Mouse (Mus musculus) MEL (cell line): Measurements from ENCODE around the gene Tmed6. TPM values are rescaled to one million over a fixed set of nuclear protein-coding genes. Genes with fewer than 3 reads are reported as not detected.

Experiments
- DNase-seq: peaks from one replicate; pipeline ENCODE4 v3.0.0; 2011; ENCODE audit warnings: low read depth, low spot score
- H3K27ac ChIP-seq: 2 replicates; pipeline ENCODE4 v1.5.1; 2012; ENCODE audit warnings: low read depth, mild to moderate bottlenecking, control low read depth, low read length, moderate library complexity; ENCODE audit not compliant: control insufficient read depth
- H3K27me3 ChIP-seq, 2 experiments: fragments of 150-350 bp in 1 of 2; sonication (generic) in 1 of 2; 2 replicates each; pipeline ENCODE4 v1.6.1; 2012; ENCODE audit warnings: low read length in 2 of 2, mild to moderate bottlenecking in 2 of 2, improper control_type of control experiment in 1 of 2, moderate library complexity in 1 of 2; ENCODE audit not compliant: insufficient read depth in 2 of 2, control insufficient read depth in 1 of 2
- H3K36me3 ChIP-seq, 2 experiments: 2 replicates each; pipeline ENCODE4 v1.6.1; 2012 to 2014; ENCODE audit warnings: low read length in 2 of 2, improper control_type of control experiment in 1 of 2, inconsistent platforms in 1 of 2, mild to moderate bottlenecking in 1 of 2; ENCODE audit not compliant: insufficient read depth in 2 of 2, control insufficient read depth in 1 of 2
- H3K4me1 ChIP-seq, 2 experiments: fragments of 150-350 bp in 1 of 2; sonication (generic) in 1 of 2; 2 replicates each; pipeline ENCODE4 v1.6.1; 2012; ENCODE audit warnings: low read length in 2 of 2, improper control_type of control experiment in 1 of 2, mild to moderate bottlenecking in 1 of 2; ENCODE audit not compliant: insufficient read depth in 2 of 2, control insufficient read depth in 1 of 2
- H3K4me3 ChIP-seq, 2 experiments: fragments of 150-350 bp in 1 of 2; sonication (generic) in 1 of 2; 2 replicates each; pipeline ENCODE4 v1.5.1; 2012; ENCODE audit warnings: low read depth in 2 of 2, low read length in 2 of 2, mild to moderate bottlenecking in 2 of 2, moderate library complexity in 2 of 2, control low read depth in 1 of 2, improper control_type of control experiment in 1 of 2; ENCODE audit not compliant: control insufficient read depth in 1 of 2, insufficient read depth in 1 of 2
- H3K79me2 ChIP-seq: 2 replicates; pipeline ENCODE4 v1.6.1; 2012; ENCODE audit warnings: mild to moderate bottlenecking, low read length, moderate library complexity; ENCODE audit not compliant: control insufficient read depth, poor library complexity, insufficient read depth
- H3K9ac ChIP-seq: 2 replicates; pipeline ENCODE4 v1.6.1; 2012; ENCODE audit warnings: low read depth, mild to moderate bottlenecking, control low read depth, low read length, moderate library complexity; ENCODE audit not compliant: control insufficient read depth, poor library complexity, severe bottlenecking
- H3K9me3 ChIP-seq: fragments of 150-350 bp; sonication (generic); replicated peaks from 2 replicates; pipeline ENCODE4 v1.6.1; 2012; ENCODE audit warnings: mild to moderate bottlenecking, low read length, improper control_type of control experiment, moderate library complexity; ENCODE audit not compliant: insufficient read depth
- BHLHE40 ChIP-seq: IDR thresholded peaks from 2 replicates; pipeline ENCODE4 v1.6.1; 2012; ENCODE audit warnings: low read depth, mild to moderate bottlenecking, inconsistent platforms, low read length, improper control_type of control experiment, borderline replicate concordance
- CHD1 ChIP-seq: IDR thresholded peaks from 2 replicates; pipeline ENCODE4 v1.6.1; 2012; ENCODE audit warnings: low read depth, mild to moderate bottlenecking, inconsistent platforms, low read length, improper control_type of control experiment
- CTCF ChIP-seq, 3 experiments: IDR thresholded peaks in 2 of 3; conservative IDR thresholded peaks in 1 of 3; 2 replicates each; pipeline ENCODE4 v1.5.1; 2011 to 2012; ENCODE audit warnings: low read length in 3 of 3, low read depth in 2 of 3, mild to moderate bottlenecking in 2 of 3, improper control_type of control experiment in 1 of 3, inconsistent platforms in 1 of 3, mixed read lengths in 1 of 3, moderate library complexity in 1 of 3; ENCODE audit not compliant: control insufficient read depth in 1 of 3, insufficient read depth in 1 of 3, poor library complexity in 1 of 3, severe bottlenecking in 1 of 3
- E2F4 ChIP-seq: IDR thresholded peaks from 2 replicates; pipeline ENCODE4 v1.6.1; 2011; ENCODE audit warnings: low read depth, low read length, improper control_type of control experiment, borderline replicate concordance
- ELF1 ChIP-seq: IDR thresholded peaks from 2 replicates; pipeline ENCODE4 v1.6.1; 2014; ENCODE audit warnings: low read depth, mild to moderate bottlenecking, inconsistent platforms, low read length, improper control_type of control experiment, moderate library complexity
- EP300 ChIP-seq, 2 experiments: IDR thresholded peaks; 2 replicates each; pipeline ENCODE4 v1.6.1; 2011; ENCODE audit warnings: improper control_type of control experiment in 2 of 2, low read length in 2 of 2, low read depth in 1 of 2, mild to moderate bottlenecking in 1 of 2
- GABPA ChIP-seq: IDR thresholded peaks from 2 replicates; pipeline ENCODE4 v1.6.1; 2012; ENCODE audit warnings: low read depth, mild to moderate bottlenecking, inconsistent platforms, low read length, improper control_type of control experiment, moderate library complexity
- HCFC1 ChIP-seq: IDR thresholded peaks from 2 replicates; pipeline ENCODE4 v1.6.1; 2012; ENCODE audit warnings: low read depth, mild to moderate bottlenecking, inconsistent platforms, low read length, improper control_type of control experiment, moderate library complexity
- JUND ChIP-seq: IDR thresholded peaks from 2 replicates; pipeline ENCODE4 v1.6.1; 2011; ENCODE audit warnings: low read depth, mild to moderate bottlenecking, improper control_type of control experiment, low read length
- KAT2A ChIP-seq: conservative IDR thresholded peaks from 2 replicates; pipeline ENCODE4 v1.6.1; 2012; ENCODE audit warnings: low read depth, low read length, improper control_type of control experiment, inconsistent platforms
- MAX ChIP-seq: IDR thresholded peaks from 2 replicates; pipeline ENCODE4 v1.6.1; 2011; ENCODE audit warnings: low read length, improper control_type of control experiment
- MAZ ChIP-seq: IDR thresholded peaks from 2 replicates; pipeline ENCODE4 v1.6.1; 2012; ENCODE audit warnings: low read depth, mild to moderate bottlenecking, inconsistent platforms, low read length, improper control_type of control experiment
- MEF2A ChIP-seq: IDR thresholded peaks from 2 replicates; pipeline ENCODE4 v1.6.1; 2014; ENCODE audit warnings: low read depth, mild to moderate bottlenecking, inconsistent platforms, low read length, improper control_type of control experiment; ENCODE audit not compliant: poor library complexity, insufficient replicate concordance, severe bottlenecking; ENCODE audit errors: extremely low read depth
- MXI1 ChIP-seq: IDR thresholded peaks from 2 replicates; pipeline ENCODE4 v1.6.1; 2011; ENCODE audit warnings: mild to moderate bottlenecking, low read depth, low read length, improper control_type of control experiment
- MYB ChIP-seq: IDR thresholded peaks from 2 replicates; pipeline ENCODE4 v1.6.1; 2011; ENCODE audit warnings: mild to moderate bottlenecking, low read depth, low read length, improper control_type of control experiment
- NELFE ChIP-seq: IDR thresholded peaks from 2 replicates; pipeline ENCODE4 v1.6.1; 2011; ENCODE audit warnings: low read depth, low read length, improper control_type of control experiment
- POLR2A ChIP-seq, 2 experiments: IDR thresholded peaks; 2 replicates each; pipeline ENCODE4 v1.6.1; 2011 to 2012; ENCODE audit warnings: low read length in 2 of 2, mild to moderate bottlenecking in 2 of 2, control low read depth in 1 of 2, improper control_type of control experiment in 1 of 2, low read depth in 1 of 2, moderate library complexity in 1 of 2; ENCODE audit not compliant: control insufficient read depth in 1 of 2, insufficient read depth in 1 of 2, poor library complexity in 1 of 2
- POLR2AphosphoS5 ChIP-seq: IDR thresholded peaks from 2 replicates; pipeline ENCODE4 v1.6.1; 2012; ENCODE audit warnings: low read depth, borderline replicate concordance, mild to moderate bottlenecking, inconsistent platforms, low read length, moderate library complexity, mixed read lengths
- RAD21 ChIP-seq: IDR thresholded peaks from 2 replicates; pipeline ENCODE4 v1.6.1; 2011; ENCODE audit warnings: mild to moderate bottlenecking, low read depth, low read length, improper control_type of control experiment
- RCOR1 ChIP-seq: IDR thresholded peaks from 2 replicates; pipeline ENCODE4 v1.6.1; 2012; ENCODE audit warnings: low read depth, mild to moderate bottlenecking, inconsistent platforms, low read length, improper control_type of control experiment
- SMC3 ChIP-seq: IDR thresholded peaks from 2 replicates; pipeline ENCODE4 v1.6.1; 2011; ENCODE audit warnings: low read depth, low read length, improper control_type of control experiment
- TAL1 ChIP-seq: IDR thresholded peaks from 2 replicates; pipeline ENCODE4 v1.6.1; 2012; ENCODE audit warnings: mild to moderate bottlenecking, inconsistent platforms, low read length, moderate library complexity, mixed read lengths
- TBP ChIP-seq: IDR thresholded peaks from 2 replicates; pipeline ENCODE4 v1.8.0; 2011; ENCODE audit warnings: low read depth, low read length, improper control_type of control experiment
- UBTF ChIP-seq: IDR thresholded peaks from 2 replicates; pipeline ENCODE4 v1.6.1; 2012; ENCODE audit warnings: low read depth, mild to moderate bottlenecking, inconsistent platforms, low read length, improper control_type of control experiment, moderate library complexity, borderline replicate concordance; ENCODE audit not compliant: insufficient read depth
- USF2 ChIP-seq, 2 experiments: IDR thresholded peaks; 2 replicates each; pipeline ENCODE4 v1.6.1; 2011 to 2012; ENCODE audit warnings: improper control_type of control experiment in 2 of 2, low read length in 2 of 2, borderline replicate concordance in 1 of 2, inconsistent platforms in 1 of 2, low read depth in 1 of 2, mild to moderate bottlenecking in 1 of 2; ENCODE audit not compliant: insufficient read depth in 1 of 2
- ZC3H11A ChIP-seq: IDR thresholded peaks from 2 replicates; pipeline ENCODE4 v1.6.1; 2012; ENCODE audit warnings: low read depth, mild to moderate bottlenecking, inconsistent platforms, low read length, improper control_type of control experiment
- ZKSCAN1 ChIP-seq: IDR thresholded peaks from 2 replicates; pipeline ENCODE4 v1.6.1; 2012; ENCODE audit warnings: low read depth, mild to moderate bottlenecking, inconsistent platforms, low read length, improper control_type of control experiment, moderate library complexity
- polyA plus RNA-seq, 2 experiments: library from polyadenylated mRNA; stranded (reverse) in 1 of 2; unstranded in 1 of 2; fragments of >175 nt in 1 of 2; fragments of >200 nt in 1 of 2; gene quantifications; 2 replicates each; pipeline versions ENCODE4 v1.2.1 to v1.2.4; 2012; ENCODE audit warnings: low replicate concordance in 2 of 2, low read depth in 1 of 2; ENCODE audit not compliant: insufficient read length in 2 of 2, insufficient read depth in 1 of 2, missing spikeins in 1 of 2
- total RNA-seq: library from RNA; depleted of rRNA; stranded (reverse); fragments of 300-350 nt; gene quantifications from 2 replicates; pipeline ENCODE4 v1.2.3, GENCODE M21; 2012

Tmed6 gene
- total and polyA plus RNA-seq, 3 experiments: not detected

DNA sequence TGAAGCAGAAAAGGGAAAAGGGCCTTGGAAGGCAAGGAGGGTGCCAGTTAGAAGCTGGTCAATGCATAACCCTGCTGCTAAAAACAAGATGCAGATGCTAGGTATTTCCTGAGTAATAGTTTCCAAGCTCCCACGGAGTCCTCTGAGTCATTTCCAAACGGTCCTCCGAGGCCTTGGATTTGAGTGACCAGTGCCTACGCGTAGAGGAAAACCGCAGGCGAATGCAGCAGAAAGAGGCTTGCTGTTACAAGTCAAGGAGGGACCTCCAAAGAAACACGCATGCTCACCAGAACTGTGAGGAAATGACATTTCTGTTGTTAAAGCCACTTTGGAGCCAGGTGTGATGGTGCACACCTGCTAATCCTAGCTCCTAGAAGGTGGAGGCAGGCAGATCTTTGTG, 42.0 kb downstream of the Tmed6 start:
- Histone ChIP-seq H3K9ac (no peak overlapping the region), H3K9me3 (no peaks in the 10 kb centered on the region), H3K27me3 (no peaks in the 10 kb centered on the region; a peak in 1 of 4 replicates), H3K4me3 (no peak overlapping the region), H3K79me2 (no peaks in the 10 kb centered on the region), H3K36me3 (no peaks in the 10 kb centered on the region), H3K27ac (no peak overlapping the region), H3K4me1 (no peaks in the 10 kb centered on the region)
- DNase-seq: no peak
- TF ChIP-seq EP300 (IDR thresholded peaks at IDR 0.05; ENCODE audit: low read depth in 1 of 2, low read length in 2 of 2) (no peak), SMC3 (no peak), MAZ (no peak), MAX (no peak), POLR2AphosphoS5 (no peak), KAT2A (no peak), BHLHE40 (no peak), HCFC1 (no peak), ELF1 (no peak), USF2 (IDR thresholded peaks at IDR 0.05; ENCODE audit: borderline replicate concordance in 1 of 2, insufficient read depth in 1 of 2, low read depth in 1 of 2, low read length in 2 of 2) (no peak), RCOR1 (no peak), POLR2A (IDR thresholded peaks at IDR 0.05; ENCODE audit: control insufficient read depth in 1 of 2, insufficient read depth in 1 of 2, low read depth in 1 of 2, low read length in 2 of 2, poor library complexity in 1 of 2) (no peak), CTCF (IDR thresholded peaks at IDR 0.05 in 2 of 3, conservative IDR thresholded peaks at IDR 0.05 in 1 of 3; ENCODE audit: control insufficient read depth in 1 of 3, insufficient read depth in 1 of 3, low read depth in 2 of 3, low read length in 3 of 3, poor library complexity in 1 of 3, severe bottlenecking in 1 of 3) (no peak), ZC3H11A (no peak), NELFE (no peak)

DNA sequence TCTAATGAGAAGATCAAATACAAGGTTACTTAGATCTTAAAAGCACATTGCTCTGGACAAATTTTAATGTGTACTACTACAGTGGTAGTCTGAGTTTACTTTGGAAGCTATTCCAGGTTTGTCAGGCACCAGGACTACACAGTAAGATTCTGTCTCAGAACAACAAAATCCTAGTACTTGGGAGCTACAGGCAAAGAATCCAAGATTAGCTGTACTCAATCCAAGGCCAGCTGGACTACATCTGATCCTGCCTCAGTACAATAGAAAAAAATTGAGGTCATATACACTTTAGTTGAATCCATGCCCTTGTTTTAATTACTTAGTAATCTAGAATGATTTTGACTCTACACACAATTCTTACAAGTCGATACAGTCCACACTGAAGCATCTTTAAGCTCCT, 50.5 kb downstream of the Tmed6 start:
- TF ChIP-seq GABPA (no peak), ELF1 (no peak), RAD21 (no peak), POLR2AphosphoS5 (no peak), TAL1 (no peak), UBTF (no peak), HCFC1 (no peak), JUND (no peak), NELFE (no peak), TBP (no peak), ZKSCAN1 (no peak), CHD1 (no peak), E2F4 (no peak), MXI1 (no peak), MYB (no peak), SMC3 (no peak), EP300 (IDR thresholded peaks at IDR 0.05; ENCODE audit: low read depth in 1 of 2, low read length in 2 of 2) (no peak), ZC3H11A (no peak), MEF2A (no peak)
- DNase-seq: no peak
- no peaks in the 10 kb centered on the region for H3K79me2 ChIP-seq
- no peaks in the 10 kb centered on the region for H3K9me3 ChIP-seq
- H3K9ac ChIP-seq: no peak overlapping the region
- H3K4me1 ChIP-seq: no peaks in the 10 kb centered on the region
- H3K36me3 ChIP-seq: no peaks in the 10 kb centered on the region
- no peaks in the 10 kb centered on the region for H3K27me3 ChIP-seq
- H3K27ac ChIP-seq: no peak overlapping the region
- H3K4me3 ChIP-seq: no peak overlapping the region
